In the genomic region with DNA sequence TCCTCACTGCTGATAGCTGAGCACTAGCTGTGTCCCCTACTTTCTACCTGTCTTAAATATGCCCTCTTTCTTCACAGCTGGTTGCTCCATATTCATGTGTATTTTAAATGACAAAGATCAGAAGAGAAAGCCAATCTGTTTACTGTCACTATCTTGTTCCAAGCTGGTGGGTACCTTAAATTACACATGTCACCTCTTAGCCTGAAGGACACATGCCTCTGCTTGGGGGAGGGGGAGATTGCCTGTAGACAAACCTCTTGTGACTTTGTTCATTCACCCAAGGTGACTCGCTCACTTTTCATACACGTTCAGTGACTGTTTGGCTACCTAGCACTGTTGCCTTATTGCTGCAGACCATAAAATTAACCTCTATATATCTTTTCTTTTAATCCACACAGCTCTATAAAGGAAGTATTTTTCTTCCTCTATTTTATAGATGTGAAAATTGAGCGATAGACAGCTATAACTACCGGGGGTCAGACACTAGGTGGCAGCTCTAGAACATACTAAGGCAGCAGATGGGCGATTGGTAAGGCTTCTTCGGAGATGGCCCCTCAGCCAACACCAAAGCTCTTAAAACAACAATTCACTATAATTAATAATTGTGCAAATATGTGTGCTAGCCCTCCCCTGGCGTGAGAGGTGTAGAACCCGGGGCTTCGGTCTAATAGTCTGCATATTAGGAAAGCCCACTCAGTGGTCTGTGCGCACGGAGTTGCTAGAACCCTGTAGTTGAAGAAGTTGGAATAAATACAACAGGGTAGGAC, we compare ENCODE assay signal across 8 mouse cellular contexts. TPM values are rescaled to one million over a fixed set of nuclear protein-coding genes. Genes with fewer than 3 reads are reported as not detected.
DNase-seq lines count a peak whose midpoint lies in the region; ATAC-seq and TF ChIP-seq lines count a peak whose summit lies in the region.

No protein-coding gene starts in this region.

- no peak overlapping the region for H3K9ac ChIP-seq in limb, embryonic 11.5 days (ENCODE audit: low read length)

- 44% methylated on average over 11 of the region's 11 CpGs for WGBS in kidney, adult 2 months
- WGBS in limb, embryonic 11.5 days = 58% methylated on average over 11 of the region's 11 CpGs

- ATAC-seq in frontal cortex, adult (ENCODE audit: low TSS enrichment) = peak; percentile 79
- ATAC-seq in limb, embryonic 11.5 days (ENCODE audit: insufficient number of reproducible peaks, low FRiP score, low TSS enrichment, low read depth) = peak; percentile 41; the same call in 1 of the 2 replicates

- DNase-seq in heart, adult 8-10 months (ENCODE audit: low spot score) = peak; percentile 21
- no peak for DNase-seq in heart, adult 9 months (ENCODE audit: low spot score in 2 of 2)
- peak; percentile 45 for DNase-seq in cerebellum, adult 11-12 months
- DNase-seq in kidney, adult 2 months = peak; percentile 46
- DNase-seq in limb, embryonic 11.5 days (ENCODE audit: low spot score) = peak; percentile 36
- DNase-seq in natural killer cell, adult 2 months (ENCODE audit: low spot score in 2 of 2) = peak; percentile 27 to 39
- DNase-seq in thymus, postnatal 4 days = peak; percentile 70

- no peaks in the 10 kb centered on the region for H3K9me3 ChIP-seq in limb, embryonic 11.5 days (ENCODE audit: control insufficient read depth, low read length)

- H3K4me3 ChIP-seq in kidney, adult 2 months (ENCODE audit: insufficient read depth, low read depth, low read length) = no peak overlapping the region
- no peak overlapping the region for H3K4me3 ChIP-seq in limb, embryonic 11.5 days (ENCODE audit: low read depth, low read length)

- no peak overlapping the region for H3K27ac ChIP-seq in kidney, adult 2 months (ENCODE audit: insufficient read depth, low read depth, low read length)
- H3K27ac ChIP-seq in limb, embryonic 11.5 days (replicated peaks; ENCODE audit: low read depth, low read length) = no peak overlapping the region

- no peak overlapping the region for H3K4me2 ChIP-seq in limb, embryonic 11.5 days (ENCODE audit: low read depth, severe bottlenecking)

- no peaks in the 10 kb centered on the region for H3K4me1 ChIP-seq in kidney, adult 2 months (ENCODE audit: control insufficient read depth, insufficient read depth, low read length)
- H3K4me1 ChIP-seq in limb, embryonic 11.5 days (ENCODE audit: control insufficient read depth, insufficient read depth, low read length) = no peaks in the 10 kb centered on the region; the same call in 1 of the 2 replicates

- TF ChIP-seq CTCF in kidney, adult 2 months (conservative IDR thresholded peaks at IDR 0.05; ENCODE audit: insufficient read depth, insufficient read length, low read depth, low read length) = peak; percentile 57

- H3K36me3 ChIP-seq in kidney, adult 2 months (ENCODE audit: control insufficient read depth, insufficient read depth, low read length) = no peaks in the 10 kb centered on the region
- peaks cover 2% of the 10 kb centered on the region; the same call in 1 of the 2 replicates for H3K36me3 ChIP-seq in limb, embryonic 11.5 days (ENCODE audit: control insufficient read depth, insufficient read depth, low read length)

- no peaks in the 10 kb centered on the region for H3K27me3 ChIP-seq in kidney, adult 2 months (replicated peaks; ENCODE audit: control insufficient read depth, insufficient read depth, low read length)
- H3K27me3 ChIP-seq in limb, embryonic 11.5 days (ENCODE audit: control insufficient read depth, insufficient read depth, low read length) = no peaks in the 10 kb centered on the region

- TF ChIP-seq POLR2A in kidney, adult 2 months (IDR thresholded peaks at IDR 0.05; ENCODE audit: low read depth, low read length) = no peak

RNA-seq across cellular contexts. Expression of gene Cmas, which starts 22.7 kb away (rescaled TPM):
- total RNA-seq in heart, adult 8-10 months (2022) = 10 to 100 TPM; 32.7 to 38.9 (median 36.0) TPM
- 11.4 and 16.5 TPM in 2 replicates for polyA plus RNA-seq in kidney, adult 2 months (2012; rRNA removed)
- polyA plus RNA-seq in limb, embryonic 11.5 days (2014; fragmentation: Nextera tagmentation; extraction: Ambion mirVana) = 84.5 and 91.9 TPM in 2 replicates

RNA-seq across cellular contexts. Expression of gene Sult6b2, which starts 25.1 kb away (rescaled TPM):
- under 1 TPM in 1 of 4 experiments, not detected in 3; 0.24 TPM for total RNA-seq in heart, adult 8-10 months (2022)
- polyA plus RNA-seq in kidney, adult 2 months (2012; rRNA removed) = not detected in 2 replicates
- polyA plus RNA-seq in limb, embryonic 11.5 days (2014; fragmentation: Nextera tagmentation; extraction: Ambion mirVana) = not detected in 2 replicates

Comparison
In these comparisons a context has a peak if more than half of its experiments do, and no peak if none do; other contexts are left out.
1. DNase-seq: peak in heart, adult 8-10 months (single experiment), cerebellum, adult 11-12 months (single experiment), kidney, adult 2 months (single experiment), limb, embryonic 11.5 days (single experiment), natural killer cell, adult 2 months (2 of 2) and thymus, postnatal 4 days (single experiment); none in heart, adult 9 months (0 of 2).